Mouse (Mus musculus) MEL (cell line): Measurements from ENCODE around the gene Aff1.

Experiments used
- CTCF ChIP-seq, 3 experiments: IDR thresholded peaks in 2 of 3; conservative IDR thresholded peaks in 1 of 3; 2 replicates each; pipeline ENCODE4 v1.5.1; 2011 to 2012; ENCODE audit warnings: low read length in 3 of 3, low read depth in 2 of 3, mild to moderate bottlenecking in 2 of 3, improper control_type of control experiment in 1 of 3, inconsistent platforms in 1 of 3, mixed read lengths in 1 of 3, moderate library complexity in 1 of 3; ENCODE audit not compliant: control insufficient read depth in 1 of 3, insufficient read depth in 1 of 3, poor library complexity in 1 of 3, severe bottlenecking in 1 of 3
- TCF12 ChIP-seq: IDR thresholded peaks from 2 replicates; pipeline ENCODE4 v1.6.1; 2014; ENCODE audit warnings: low read depth, mild to moderate bottlenecking, inconsistent platforms, low read length, improper control_type of control experiment, moderate library complexity

GRCm38 (mm10) chr5:103780266-103780665, 88.1 kb downstream of the Aff1 start:
- TF ChIP-seq TCF12: no peak
- no peak for TF ChIP-seq CTCF (IDR thresholded peaks at IDR 0.05 in 2 of 3, conservative IDR thresholded peaks at IDR 0.05 in 1 of 3; ENCODE audit: control insufficient read depth in 1 of 3, insufficient read depth in 1 of 3, low read depth in 2 of 3, low read length in 3 of 3, poor library complexity in 1 of 3, severe bottlenecking in 1 of 3)
